Mouse (Mus musculus): Measurements from ENCODE around the gene Syne1.

GRCm38 (mm10) chr10:5165439-5165838 lies 385.8 kb downstream of the Syne1 start:
- TF ChIP-seq CTCF (IDR thresholded peaks at IDR 0.05; ENCODE audit: borderline replicate concordance, insufficient read depth, low read length) (no peak), POLR2A (IDR thresholded peaks at IDR 0.05; ENCODE audit: low read depth, low read length) (no peak)
